Mouse (Mus musculus) midbrain, embryonic 15.5 days (tissue): Measurements from ENCODE around the gene 1700020D05Rik. TPM values are rescaled to one million over a fixed set of nuclear protein-coding genes. Genes with fewer than 3 reads are reported as not detected.
"Not testable (repeated sequence)": the region's sequence is repeated elsewhere in the genome, so short reads cannot be mapped to it uniquely, and the experiment has no call there.

Source experiments
- ATAC-seq: fragments of 200-750 bp; cut with Nextera tagmentation; replicated peaks from 2 replicates; pipeline ENCODE4 v1.8.0; 2017; ENCODE audit warnings: moderate TSS enrichment
- H3K27ac ChIP-seq: fragments of 300-500 bp; sonication (generic); 2 replicates; pipeline ENCODE4 v1.5.1; 2015; ENCODE audit warnings: mild to moderate bottlenecking, inconsistent platforms
- H3K27me3 ChIP-seq: fragments of 300-500 bp; sonication (generic); replicated peaks from 2 replicates; pipeline ENCODE4 v1.6.1; 2015; ENCODE audit warnings: inconsistent platforms
- H3K36me3 ChIP-seq: fragments of 300-500 bp; sonication (generic); replicated peaks from 2 replicates; pipeline ENCODE4 v1.6.1; 2015; ENCODE audit warnings: inconsistent platforms
- H3K4me1 ChIP-seq: fragments of 300-500 bp; sonication (generic); 2 replicates; pipeline ENCODE4 v1.6.1; 2015; ENCODE audit warnings: inconsistent platforms
- H3K4me2 ChIP-seq: fragments of 300-500 bp; sonication (generic); 2 replicates; pipeline ENCODE4 v1.6.1; 2015; ENCODE audit warnings: inconsistent platforms, mild to moderate bottlenecking, moderate library complexity
- H3K4me3 ChIP-seq: fragments of 300-500 bp; sonication (generic); 2 replicates; pipeline ENCODE4 v1.5.1; 2015; ENCODE audit warnings: mild to moderate bottlenecking, inconsistent platforms
- H3K9ac ChIP-seq: fragments of 300-500 bp; sonication (generic); 2 replicates; pipeline ENCODE4 v1.6.1; 2015; ENCODE audit warnings: mild to moderate bottlenecking, inconsistent platforms
- H3K9me3 ChIP-seq: fragments of 300-500 bp; sonication (generic); 2 replicates; pipeline ENCODE4 v1.6.1; 2016; ENCODE audit warnings: inconsistent platforms
- WGBS: fragments of 180-500 bp; shearing (Covaris S2); methylation state at CpG from one replicate; pipeline ENCODE4 v1.1.7; 2015; ENCODE audit warnings: mixed read lengths; 5-methylcytosine and 5-hydroxymethylcytosine counted together
- polyA plus RNA-seq: library from polyadenylated mRNA; unstranded; fragments of >200 nt; fragmentation: Nextera tagmentation; extraction: Ambion mirVana; gene quantifications from 2 replicates; pipeline ENCODE4 v1.2.1, GENCODE M21; 2015

1700020D05Rik gene
- polyA plus RNA-seq, 1 experiment from 2014 or later, result not detected

GRCm38 (mm10) chr19:5492641-5493040 is 10.9 kb downstream of the 1700020D05Rik start:
- H3K27me3 ChIP-seq, result no peaks in the 10 kb centered on the region
- no peaks in the 10 kb centered on the region for H3K9me3 ChIP-seq
- H3K4me3 ChIP-seq, result peak overlapping the region; percentile 83; the same call in 1 of the 2 replicates
- no peak overlapping the region for H3K9ac ChIP-seq
- 85% methylated on average over 4 of the region's 4 CpGs for WGBS
- H3K27ac ChIP-seq, result no peak overlapping the region
- no peak overlapping the region for H3K4me2 ChIP-seq
- H3K4me1 ChIP-seq, result peaks cover 37% of the 10 kb centered on the region
- ATAC-seq, result no peak
- H3K36me3 ChIP-seq, result peaks cover 43% of the 10 kb centered on the region

- WGBS, result under 1% methylated on average over 59 of the region's 59 CpGs
- Histone ChIP-seq H3K27me3 (no peaks in the 10 kb centered on the region), H3K9ac (peak overlapping the region; percentile 88), H3K4me1 (peaks cover 52% of the 10 kb centered on the region), H3K9me3 (no peaks in the 10 kb centered on the region), H3K36me3 (peaks cover 28% of the 10 kb centered on the region), H3K4me2 (peak overlapping the region; percentile 81), H3K4me3 (peak overlapping the region; percentile 83), H3K27ac (peak overlapping the region; percentile 96)
- peak; percentile 45 for ATAC-seq
These were observed 12.5 kb downstream of the 1700020D05Rik start for GRCm38 (mm10) chr19:5490898-5491708.

GRCm38 (mm10) chr19:5490313-5490897 is 13.2 kb downstream of the 1700020D05Rik start, which contains the start of gene Cfl1:
Gene Cfl1 (plus strand): TSS chr19:5490455.
- H3K4me3 ChIP-seq, result peak within 1 kb of the TSS; percentile 83
- peak; percentile 77 for ATAC-seq
- H3K9me3 ChIP-seq, result no peaks in the 10 kb centered on the region
- WGBS, result under 1% methylated on average over 62 of the region's 62 CpGs
- peaks cover 21% of the 10 kb centered on the region for H3K36me3 ChIP-seq
- H3K4me1 ChIP-seq, result peaks cover 52% of the 10 kb centered on the region
- H3K4me2 ChIP-seq, result peak within 1 kb of the TSS; percentile 83
- H3K9ac ChIP-seq, result peak within 1 kb of the TSS; percentile 88
- H3K27ac ChIP-seq, result peak within 1 kb of the TSS; percentile 96
- H3K27me3 ChIP-seq, result no peaks in the 10 kb centered on the region

GRCm38 (mm10) chr19:5489721-5490120 is 13.9 kb downstream of the 1700020D05Rik start:
- Histone ChIP-seq H3K4me1 (peaks cover 52% of the 10 kb centered on the region), H3K36me3 (peaks cover 20% of the 10 kb centered on the region), H3K27ac (peak overlapping the region; percentile 96), H3K4me3 (peak overlapping the region; percentile 83), H3K4me2 (peak overlapping the region; percentile 83)
- not testable (repeated sequence) for H3K9ac ChIP-seq, H3K27me3 ChIP-seq, H3K9me3 ChIP-seq, ATAC-seq
- 48% methylated on average over 10 of the region's 10 CpGs for WGBS

- peak overlapping the region; percentile 96 for H3K27ac ChIP-seq
- ATAC-seq, result peak; percentile 75
- WGBS, result under 1% methylated on average over 26 of the region's 26 CpGs
- H3K4me1 ChIP-seq, result peaks cover 52% of the 10 kb centered on the region
- H3K9ac ChIP-seq, result peak overlapping the region; percentile 39
- peak overlapping the region; percentile 62 for H3K4me3 ChIP-seq
- peaks cover 15% of the 10 kb centered on the region for H3K36me3 ChIP-seq
- H3K27me3 ChIP-seq, result no peaks in the 10 kb centered on the region
- no peaks in the 10 kb centered on the region for H3K9me3 ChIP-seq
- peak overlapping the region; percentile 83 for H3K4me2 ChIP-seq
These were observed 14.6 kb downstream of the 1700020D05Rik start for GRCm38 (mm10) chr19:5488878-5489571.

GRCm38 (mm10) chr19:5487768-5488550 is 15.6 kb downstream of the 1700020D05Rik start, which contains the start of gene Mus81:
Gene Mus81 (minus strand): TSS chr19:5488402.
- no peaks in the 10 kb centered on the region for H3K9me3 ChIP-seq
- peak within 1 kb of the TSS; percentile 62 for H3K4me3 ChIP-seq
- H3K4me2 ChIP-seq, result peak within 1 kb of the TSS; percentile 83
- H3K27ac ChIP-seq, result peak within 1 kb of the TSS; percentile 96
- peaks cover 49% of the 10 kb centered on the region for H3K4me1 ChIP-seq
- under 1% methylated on average over 39 of the region's 39 CpGs for WGBS
- peak; percentile 58 for ATAC-seq
- H3K9ac ChIP-seq, result peak within 1 kb of the TSS; percentile 66
- H3K27me3 ChIP-seq, result no peaks in the 10 kb centered on the region
- H3K36me3 ChIP-seq, result peaks cover 10% of the 10 kb centered on the region

- H3K9me3 ChIP-seq, result no peaks in the 10 kb centered on the region
- peaks cover 13% of the 10 kb centered on the region; the same call in 1 of the 2 replicates for H3K36me3 ChIP-seq
- H3K4me2 ChIP-seq, result peak overlapping the region; percentile 83
- ATAC-seq, result no peak
- H3K9ac ChIP-seq, result no peak overlapping the region
- peaks cover 37% of the 10 kb centered on the region for H3K4me1 ChIP-seq
- H3K27ac ChIP-seq, result peak overlapping the region; percentile 96; the same call in 1 of the 2 replicates
- no peaks in the 10 kb centered on the region for H3K27me3 ChIP-seq
- H3K4me3 ChIP-seq, result 0 out of 2 replicates have a peak overlapping the region, but pooled peaks have one; percentile 62
- 87% methylated on average over 4 of the region's 4 CpGs for WGBS
These were observed 16.8 kb downstream of the 1700020D05Rik start for GRCm38 (mm10) chr19:5486771-5487170.

- peaks cover 13% of the 10 kb centered on the region; the same call in 1 of the 2 replicates for H3K36me3 ChIP-seq
- ATAC-seq, result no peak
- H3K9ac ChIP-seq, result no peak overlapping the region
- 94% methylated on average over 8 of the region's 8 CpGs for WGBS
- H3K4me3 ChIP-seq, result no peak overlapping the region
- no peaks in the 10 kb centered on the region for H3K27me3 ChIP-seq
- H3K4me2 ChIP-seq, result no peak overlapping the region
- H3K27ac ChIP-seq, result no peak overlapping the region
- H3K4me1 ChIP-seq, result peaks cover 32% of the 10 kb centered on the region
- no peaks in the 10 kb centered on the region for H3K9me3 ChIP-seq
These were observed 17.3 kb downstream of the 1700020D05Rik start for GRCm38 (mm10) chr19:5486286-5486685.

- H3K9ac ChIP-seq, result no peak overlapping the region
- H3K4me1 ChIP-seq, result peaks cover 32% of the 10 kb centered on the region
- 98% methylated on average over 7 of the region's 7 CpGs for WGBS
- H3K4me2 ChIP-seq, result no peak overlapping the region
- H3K27ac ChIP-seq, result no peak overlapping the region
- no peak overlapping the region for H3K4me3 ChIP-seq
- ATAC-seq, result no peak
- H3K36me3 ChIP-seq, result peaks cover 13% of the 10 kb centered on the region; the same call in 1 of the 2 replicates
- no peaks in the 10 kb centered on the region for H3K27me3 ChIP-seq
- no peaks in the 10 kb centered on the region for H3K9me3 ChIP-seq
These were observed 17.8 kb downstream of the 1700020D05Rik start for GRCm38 (mm10) chr19:5485821-5486220.

GRCm38 (mm10) chr19:5485371-5485770 is 18.2 kb downstream of the 1700020D05Rik start:
- no peak overlapping the region for H3K4me2 ChIP-seq
- H3K4me1 ChIP-seq, result peaks cover 32% of the 10 kb centered on the region
- H3K27me3 ChIP-seq, result no peaks in the 10 kb centered on the region
- no peak for ATAC-seq
- no peak overlapping the region for H3K9ac ChIP-seq
- H3K9me3 ChIP-seq, result no peaks in the 10 kb centered on the region
- no peak overlapping the region for H3K4me3 ChIP-seq
- 92% methylated on average over 8 of the region's 8 CpGs for WGBS
- H3K27ac ChIP-seq, result no peak overlapping the region
- H3K36me3 ChIP-seq, result peaks cover 13% of the 10 kb centered on the region; the same call in 1 of the 2 replicates

- no peak overlapping the region for H3K27ac ChIP-seq
- H3K36me3 ChIP-seq, result peaks cover 13% of the 10 kb centered on the region; the same call in 1 of the 2 replicates
- no peak overlapping the region for H3K9ac ChIP-seq
- H3K4me2 ChIP-seq, result no peak overlapping the region
- ATAC-seq, result no peak
- H3K4me3 ChIP-seq, result no peak overlapping the region
- H3K9me3 ChIP-seq, result no peaks in the 10 kb centered on the region
- WGBS, result 90% methylated on average over 5 of the region's 5 CpGs
- peaks cover 26% of the 10 kb centered on the region for H3K4me1 ChIP-seq
- no peaks in the 10 kb centered on the region for H3K27me3 ChIP-seq
These were observed 19.1 kb downstream of the 1700020D05Rik start for GRCm38 (mm10) chr19:5484496-5484895.
